Mouse (Mus musculus): ENCODE data around the gene Hk2.

DNA sequence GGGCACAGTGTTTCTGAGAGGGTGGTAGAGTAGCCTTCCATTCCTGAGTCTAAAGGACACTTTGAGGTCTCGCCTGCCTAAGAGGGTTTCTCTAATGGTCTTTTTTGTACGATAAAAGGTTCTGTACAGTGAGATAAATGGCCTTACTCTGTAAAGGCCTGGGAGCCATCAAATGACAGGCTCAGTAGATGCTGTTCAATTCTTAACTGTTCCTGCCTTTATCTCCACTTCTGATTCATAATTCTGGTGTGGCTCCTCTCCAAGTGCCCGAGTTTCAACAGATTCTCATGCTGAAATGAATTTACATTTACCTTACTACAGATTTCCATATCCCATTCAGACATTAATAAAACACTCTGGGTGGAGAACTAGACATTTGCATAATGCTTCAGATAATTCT is 46.5 kb upstream of the Hk2 start:
- TF ChIP-seq POLR2A (IDR thresholded peaks at IDR 0.05; ENCODE audit: insufficient read depth, low read length) (no peak), CTCF (IDR thresholded peaks at IDR 0.05; ENCODE audit: low read depth, low read length) (no peak)

Measured in ES-Bruce4 (cell line).